Mouse (Mus musculus) spleen, adult 10 weeks (tissue): ENCODE results near the gene Vcp. TPM values are rescaled to one million over a fixed set of nuclear protein-coding genes. Genes with fewer than 3 reads are reported as not detected.

Source experiments
- polyA plus RNA-seq: library from polyadenylated mRNA; stranded (reverse); fragments of 350-450 nt; fragmentation: Illumina TruSeq; extraction: RNeasy Lipid Tissue Mini Kit (QIAGEN cat#74804); gene quantifications from one replicate; pipeline ENCODE4 v1.2.3, GENCODE M21; 2015; ENCODE audit warnings: low replicate concordance; ENCODE audit not compliant: insufficient read depth

The Vcp gene
- polyA plus RNA-seq, result 241 TPM

DNA sequence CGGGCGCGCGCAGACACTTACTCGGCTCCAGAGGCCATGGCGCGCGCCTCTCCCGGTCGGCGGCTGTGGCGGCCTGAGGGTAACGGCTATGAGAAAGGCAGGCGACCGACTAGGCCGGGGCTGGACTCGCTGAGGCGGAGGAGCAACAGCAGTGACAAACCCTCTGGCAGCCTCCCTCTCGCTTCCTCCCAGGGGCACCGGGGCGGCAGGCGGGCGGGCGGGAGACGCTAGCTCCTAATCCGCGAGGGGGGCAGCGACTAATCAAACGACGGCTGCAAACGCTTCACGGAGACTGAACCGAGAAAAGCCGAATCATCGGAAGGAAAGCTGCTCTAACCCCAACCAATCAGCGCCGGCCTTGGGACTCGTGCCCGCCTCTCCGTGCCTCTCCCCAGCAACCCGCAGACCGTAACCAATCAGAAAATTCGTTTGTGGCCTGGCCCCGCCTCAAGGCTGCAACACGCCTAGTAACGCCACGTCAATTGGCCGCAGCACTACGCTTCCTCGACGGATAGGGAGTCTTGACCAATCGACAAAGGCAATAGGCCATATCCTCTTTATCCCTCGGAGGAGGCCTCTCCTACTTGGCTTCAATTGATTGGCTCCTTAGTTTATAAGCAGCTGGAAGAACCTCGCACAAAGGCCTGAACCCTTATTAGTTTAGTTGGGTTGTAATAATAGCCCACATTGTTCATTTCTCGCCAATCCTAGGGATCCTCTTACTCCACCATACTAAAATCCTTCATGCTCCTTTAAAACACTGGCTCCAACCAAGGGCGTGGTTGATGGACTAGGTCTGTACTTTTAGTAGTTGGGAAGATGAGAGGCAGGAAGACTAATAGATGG is at the start of gene Vcp:
TSS of gene Vcp (minus strand) at position 367 of the 846 bp plus-strand sequence.

DNA sequence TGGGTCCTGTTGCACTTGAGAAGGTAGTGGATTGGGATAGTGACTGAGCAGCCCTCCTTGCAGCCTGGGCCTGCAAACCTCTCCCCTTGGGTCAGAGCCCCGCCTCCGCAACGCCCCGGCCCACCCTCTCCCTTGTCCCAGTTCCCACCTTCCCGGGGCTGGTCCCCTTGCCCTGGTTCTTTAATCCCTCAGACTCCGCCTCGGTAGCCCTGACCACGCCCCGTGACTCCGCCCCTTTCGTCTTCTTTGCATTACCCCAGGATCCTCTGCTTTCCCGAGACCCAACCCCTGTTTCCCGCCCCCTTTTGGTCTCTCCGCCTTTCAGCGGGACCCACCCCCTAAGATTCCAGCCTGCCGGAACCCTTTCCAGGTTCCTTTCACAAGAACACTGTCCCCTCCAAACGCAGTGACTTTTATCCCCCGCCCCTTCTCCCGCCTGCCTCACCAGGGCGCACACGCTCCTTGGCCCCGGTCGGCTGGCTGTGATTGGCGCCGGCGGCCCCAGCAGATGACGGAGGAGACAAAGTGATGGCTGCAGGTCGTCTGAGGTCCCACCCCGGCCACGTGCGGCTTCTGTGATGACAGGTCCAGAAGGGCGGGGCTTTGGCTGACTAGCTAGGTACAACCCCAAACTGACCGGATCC is 45.5 kb upstream of the Vcp start, which contains the start of gene Fam214b:
TSS of gene Fam214b (minus strand) at position 562 of the 644 bp plus-strand sequence.

DNA sequence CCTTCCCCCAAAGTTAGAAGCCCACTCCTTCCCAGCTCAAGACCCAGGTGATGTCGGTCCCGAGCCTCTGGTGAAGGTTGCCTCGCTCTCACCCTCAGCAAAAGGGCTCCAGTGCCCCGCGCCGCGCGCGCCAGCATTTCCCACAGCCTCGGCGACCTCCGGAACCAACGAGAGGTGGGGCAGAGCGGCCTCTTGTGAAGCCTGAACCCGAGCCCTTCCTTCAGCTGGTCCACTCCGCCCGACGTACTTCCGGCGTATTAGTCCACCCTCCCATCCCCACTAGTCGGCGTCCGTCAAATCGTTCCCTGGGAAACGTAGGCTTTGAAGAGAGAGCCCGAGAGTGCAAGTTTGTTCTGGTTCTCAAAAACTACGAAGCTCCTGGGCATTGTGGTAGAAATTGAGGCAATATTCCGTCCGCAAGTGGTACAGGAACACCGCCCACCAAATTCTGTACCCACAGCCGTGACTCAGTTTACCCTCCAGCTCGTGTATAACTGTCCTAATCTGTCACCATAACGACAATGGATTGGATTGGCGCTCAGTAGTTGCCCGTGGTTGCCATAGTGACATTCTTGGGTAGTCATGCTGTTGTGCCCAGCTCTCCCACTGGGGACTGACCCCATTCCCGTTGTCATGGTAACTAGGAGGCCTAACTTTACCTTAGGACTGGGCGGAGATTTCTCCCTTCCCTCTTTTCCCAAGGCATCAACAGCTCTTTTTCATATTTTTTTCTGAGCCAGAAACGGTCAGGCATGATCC is 31.1 kb upstream of the Vcp start, which contains the start of gene Stoml2:
TSS of gene Stoml2 (minus strand) at position 474 of the 759 bp plus-strand sequence.

DNA sequence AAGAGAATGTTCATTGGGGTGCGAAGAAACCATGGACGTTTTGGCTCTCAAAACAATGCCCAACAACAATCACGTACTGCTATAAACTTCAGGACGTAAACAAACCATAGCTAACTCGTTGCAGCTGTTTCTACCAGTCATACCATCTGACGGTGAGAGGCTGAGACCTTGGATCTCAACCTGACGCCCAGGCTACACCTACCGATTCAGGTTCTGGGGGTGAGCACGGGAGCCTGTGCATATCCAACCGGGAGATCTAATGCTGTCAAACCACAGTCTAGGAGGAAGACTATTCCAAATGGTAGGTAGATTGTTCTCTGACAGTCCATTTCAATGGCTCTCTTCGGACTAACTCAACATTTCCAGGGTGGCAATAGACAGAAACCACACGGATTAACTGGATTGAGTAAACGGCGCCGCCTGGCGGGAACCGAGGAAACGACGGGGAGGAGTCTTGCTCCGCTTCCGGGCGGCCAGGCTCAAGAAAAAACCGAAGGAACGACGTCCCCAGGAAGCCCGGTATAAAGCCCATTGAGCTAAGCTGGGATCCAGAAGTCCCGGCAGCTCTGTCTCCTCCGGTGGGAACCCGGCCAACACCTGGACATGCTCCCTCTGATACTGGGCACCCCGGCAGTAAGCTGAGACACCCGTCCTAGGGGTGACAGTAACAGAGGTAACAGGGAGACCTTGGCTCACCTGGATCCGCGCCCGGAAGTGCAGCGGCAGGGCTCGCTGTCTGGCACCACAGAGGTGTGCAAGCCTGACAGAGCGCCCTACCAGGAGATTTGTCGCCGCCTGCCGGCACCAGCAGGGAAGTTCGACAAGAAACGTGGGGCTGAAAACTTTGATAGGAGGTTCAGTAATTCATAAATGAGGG is 25.0 kb upstream of the Vcp start, which contains the start of gene Pigo:
TSS of gene Pigo (minus strand) at position 736 of the 877 bp plus-strand sequence.

DNA sequence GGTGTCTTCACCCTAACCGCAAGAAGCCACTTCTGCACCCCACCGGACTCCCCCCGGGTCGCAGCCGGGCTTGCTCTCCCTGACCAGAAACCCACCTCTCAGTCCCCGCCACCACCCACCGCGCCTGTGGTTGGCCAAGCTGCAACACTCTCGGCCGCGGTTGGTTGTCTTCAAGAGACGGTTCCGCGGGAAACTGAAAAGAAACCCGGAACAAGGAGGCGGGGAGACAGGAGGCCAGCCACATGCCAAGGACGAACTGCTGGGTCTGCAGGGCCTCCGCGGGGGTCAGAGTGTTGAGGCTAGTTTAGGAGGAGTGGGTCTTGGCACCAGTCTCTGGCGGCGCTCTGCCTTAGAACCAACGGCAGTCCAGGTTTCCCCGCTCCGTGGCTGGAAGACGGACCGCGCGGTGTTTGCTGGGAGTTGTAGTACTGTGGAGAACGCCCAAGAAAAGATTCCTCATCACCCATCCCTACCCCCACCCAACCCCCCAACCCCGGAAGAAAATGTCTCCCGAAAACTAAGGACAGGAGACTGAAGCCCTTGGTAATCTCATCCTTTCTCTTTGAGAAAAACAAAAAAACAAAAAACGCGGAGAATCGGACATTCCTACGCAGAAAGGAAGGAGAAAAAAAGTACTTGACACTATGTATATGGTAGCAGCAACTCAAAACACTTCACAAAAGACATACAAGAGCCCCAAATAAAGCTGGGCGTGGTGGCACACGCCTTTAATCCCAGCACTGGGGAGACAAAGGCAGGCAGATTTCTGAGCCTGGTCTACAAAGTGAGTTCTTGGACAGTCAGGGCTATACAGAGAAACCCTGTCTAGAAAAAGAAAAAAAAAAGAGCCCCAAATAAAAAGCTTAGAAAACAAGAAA is 10.1 kb upstream of the Vcp start, which contains the start of gene Fancg:
TSS of gene Fancg (minus strand) at position 346 of the 878 bp plus-strand sequence.

DNA sequence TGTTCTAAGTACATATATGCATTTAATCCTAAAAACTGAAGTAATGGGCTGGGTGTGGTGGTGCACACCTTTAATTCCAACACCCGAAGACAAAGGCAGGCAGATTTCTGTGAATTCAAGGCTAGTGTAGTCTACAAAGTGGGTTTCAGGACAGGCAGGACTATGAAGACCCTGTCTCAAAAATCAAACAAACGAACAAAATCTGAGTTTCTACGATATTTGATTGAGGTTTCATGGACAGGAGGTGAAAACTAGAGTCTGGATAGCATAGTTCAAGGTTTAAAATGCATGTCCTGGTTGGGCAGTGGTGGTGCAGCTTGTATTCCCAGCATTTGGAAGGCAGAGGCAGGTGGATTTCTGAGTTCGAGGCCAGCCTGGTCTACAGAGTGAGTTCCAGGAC is 31.0 kb downstream of the Vcp start, which contains the start of gene 1700022I11Rik:
TSS of gene 1700022I11Rik (plus strand) at position 301 of the 400 bp plus-strand sequence.

DNA sequence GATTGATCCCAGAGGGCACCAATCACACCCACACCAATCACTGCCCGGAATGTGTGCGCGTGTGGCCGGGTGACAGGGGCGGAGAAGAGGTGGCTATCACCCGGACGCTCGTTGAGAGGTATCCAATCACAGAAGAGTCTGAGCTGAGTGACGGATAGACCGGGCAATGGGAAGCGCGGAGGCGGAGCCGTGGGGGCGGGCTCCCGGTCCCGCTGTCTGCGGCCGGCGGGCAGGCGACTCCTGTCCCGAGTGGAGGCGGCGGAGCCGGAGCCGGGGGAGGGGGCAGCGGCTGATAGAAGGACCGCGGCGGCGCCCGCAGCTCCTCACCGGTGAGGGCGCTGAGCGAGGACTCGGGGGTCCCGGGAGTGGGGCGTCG is 50.6 kb downstream of the Vcp start, which contains the start of gene Dnajb5:
TSS of gene Dnajb5 (plus strand) at position 139 of the 376 bp plus-strand sequence.

Other genes starting within 250 kb of the Vcp start
- 137 TPM for gene Ccl19, start 243.9 kb downstream of the Vcp start, polyA plus RNA-seq
- gene Ccl21a, start 226.5 kb downstream of the Vcp start, polyA plus RNA-seq, result 506 TPM
- 0.07 TPM for gene Fam205a1, start 146.6 kb downstream of the Vcp start, polyA plus RNA-seq
- not detected for gene Gm12394, start 143.7 kb downstream of the Vcp start, polyA plus RNA-seq
- gene Fam205c, start 126.3 kb downstream of the Vcp start, polyA plus RNA-seq, result not detected
- 2.0 TPM for gene Phf24, start 83.8 kb downstream of the Vcp start, polyA plus RNA-seq
- 12.7 TPM for gene Dnajb5, start 50.7 kb downstream of the Vcp start, polyA plus RNA-seq
- gene 1700022I11Rik, start 30.9 kb downstream of the Vcp start, polyA plus RNA-seq, result not detected
- gene Fancg, start 10.0 kb upstream of the Vcp start, polyA plus RNA-seq, result 21.5 TPM
- gene Pigo, start 25.3 kb upstream of the Vcp start, polyA plus RNA-seq, result 12.9 TPM
- 64.6 TPM for gene Stoml2, start 31.2 kb upstream of the Vcp start, polyA plus RNA-seq
- gene Fam214b, start 45.7 kb upstream of the Vcp start, polyA plus RNA-seq, result 15.0 TPM
- gene Unc13b, start 58.4 kb upstream of the Vcp start, polyA plus RNA-seq, result 1.6 TPM